Mouse (Mus musculus): ENCODE measurements around the gene Anapc11.

Gene Anapc11

DNA sequence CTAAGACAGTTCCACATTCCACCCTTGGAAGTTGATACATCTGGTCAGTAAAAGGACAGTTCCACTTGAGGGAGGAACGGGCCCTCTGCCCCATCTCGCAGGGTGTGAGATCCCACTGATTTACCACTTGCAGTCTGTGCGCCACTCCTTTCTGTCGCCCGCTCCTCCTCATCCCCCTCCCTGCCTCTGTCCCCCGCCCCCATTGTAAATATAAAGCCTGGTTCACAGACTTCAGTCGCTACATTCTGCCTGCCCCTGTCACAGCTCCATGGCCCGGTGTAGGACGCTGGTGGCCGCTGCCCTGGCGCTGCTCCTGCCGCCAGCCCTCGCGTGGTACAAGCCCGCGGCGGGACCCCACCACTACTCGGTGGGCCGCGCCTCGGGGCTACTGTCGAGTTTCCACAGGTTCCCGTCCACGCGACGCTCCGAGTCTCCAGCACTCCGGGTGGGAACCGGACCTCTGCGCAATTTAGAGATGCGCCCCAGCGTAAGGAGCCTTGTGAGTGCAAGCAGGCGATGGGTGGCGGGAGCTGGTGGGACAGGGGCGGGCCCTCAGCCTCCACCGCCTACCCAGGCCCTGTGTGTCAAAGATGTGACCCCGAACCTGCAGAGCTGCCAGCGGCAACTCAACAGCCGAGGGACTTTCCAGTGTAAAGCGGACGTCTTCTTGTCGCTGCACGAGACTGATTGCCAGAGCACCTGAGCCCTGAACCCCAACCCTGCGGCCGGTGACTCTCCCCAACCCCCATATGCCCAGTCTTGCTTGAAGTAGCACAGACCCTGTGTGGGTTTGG lies 10.2 kb downstream of the Anapc11 start, which contains the start of gene Npb:
Npb (plus strand) TSS at position 237 of the 794 bp plus-strand sequence.
- peak; percentile 21 for DNase-seq

DNA sequence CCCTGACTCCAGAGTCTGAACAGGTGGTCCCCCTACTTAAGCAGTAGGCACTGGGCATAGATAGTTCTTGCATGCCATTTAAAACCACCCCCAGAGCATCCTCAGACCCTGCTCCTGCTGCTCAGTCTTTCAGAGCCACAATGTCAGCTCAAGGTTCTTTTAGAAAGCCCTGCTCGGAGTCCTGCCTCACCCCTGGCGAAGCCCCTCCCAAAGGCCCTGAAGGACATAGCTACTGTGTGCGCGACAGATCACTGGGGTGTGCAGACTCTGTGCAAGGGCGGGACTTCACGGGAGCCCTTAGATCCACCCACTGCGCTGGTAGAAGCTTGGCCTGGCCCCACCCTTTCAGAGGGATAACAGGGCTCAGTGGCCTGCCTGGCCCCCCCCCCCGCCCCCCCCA lies 11.0 kb downstream of the Anapc11 start:
- DNase-seq = peak; percentile 14

DNA sequence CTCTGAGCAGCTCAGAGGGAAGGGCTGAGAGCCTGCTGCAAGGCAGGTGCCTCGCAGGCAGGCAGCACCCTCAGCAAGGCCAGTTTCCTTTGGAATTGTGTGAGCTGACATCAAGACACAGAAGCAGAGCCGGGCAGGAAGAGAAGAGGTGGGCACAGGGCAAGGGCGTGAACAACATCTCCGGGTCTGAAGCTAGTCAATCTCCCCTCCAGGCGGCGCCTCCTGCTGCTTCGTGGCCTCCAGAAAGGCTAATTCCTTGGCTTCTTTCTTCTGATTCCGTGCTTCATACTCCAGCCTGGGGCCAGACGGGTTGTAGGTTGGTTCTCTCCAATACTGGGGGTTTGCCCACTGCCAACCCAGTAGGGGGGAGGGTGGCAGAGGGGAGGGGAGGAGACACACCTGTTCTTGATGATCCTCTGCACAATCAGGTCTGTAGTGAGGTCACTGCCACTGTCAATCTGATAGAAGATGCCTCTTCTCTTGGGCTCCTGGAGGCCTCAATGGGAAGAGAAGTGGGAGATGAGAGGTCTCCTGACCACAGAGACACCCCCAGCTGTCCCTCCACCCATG lies 12.3 kb downstream of the Anapc11 start:
- no peak for DNase-seq

DNA sequence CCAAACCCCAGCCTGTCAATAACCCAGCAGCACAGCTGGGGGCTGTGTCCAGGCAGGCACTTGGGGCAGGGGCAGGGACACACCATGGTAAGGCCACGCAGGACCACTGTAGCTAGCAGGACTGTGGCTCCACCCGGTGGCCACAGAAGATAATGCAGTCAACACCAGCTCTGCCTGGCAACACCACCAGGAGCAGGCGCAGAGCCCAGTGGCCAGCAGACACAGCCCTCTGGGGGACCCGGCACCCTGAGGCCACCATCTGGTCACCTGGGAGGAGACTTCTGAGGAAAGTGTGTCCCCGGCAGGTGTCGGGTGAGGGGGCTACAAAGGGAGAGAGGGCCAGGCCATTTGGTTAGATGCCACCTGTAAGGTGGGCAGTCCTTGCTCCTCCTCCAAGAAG lies 14.5 kb downstream of the Anapc11 start:
- peak; percentile 78 for DNase-seq

DNA sequence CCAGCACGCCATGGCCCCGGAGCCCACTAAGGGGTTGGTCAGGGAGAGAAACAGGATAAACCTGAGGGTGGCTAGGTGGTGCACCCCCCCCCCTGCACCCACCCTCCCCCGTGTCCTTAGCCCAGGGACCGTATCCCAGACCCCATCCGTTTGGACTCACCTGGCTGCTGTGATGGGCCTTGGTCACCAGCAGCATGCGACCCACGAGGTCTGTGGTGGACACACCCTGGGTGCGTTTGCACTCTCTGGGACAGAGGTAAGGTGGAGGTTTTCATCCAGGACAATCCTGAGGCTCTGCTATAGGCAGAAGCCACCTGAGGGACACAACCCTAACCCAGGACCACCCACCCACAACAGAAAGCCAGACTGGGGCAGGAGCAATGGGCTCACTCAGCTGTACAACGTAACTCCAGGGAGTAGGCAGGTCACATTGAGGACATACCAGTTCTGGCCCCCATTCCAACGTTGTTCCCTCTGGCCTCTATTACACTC lies 15.3 kb downstream of the Anapc11 start:
- no peak for DNase-seq

DNA sequence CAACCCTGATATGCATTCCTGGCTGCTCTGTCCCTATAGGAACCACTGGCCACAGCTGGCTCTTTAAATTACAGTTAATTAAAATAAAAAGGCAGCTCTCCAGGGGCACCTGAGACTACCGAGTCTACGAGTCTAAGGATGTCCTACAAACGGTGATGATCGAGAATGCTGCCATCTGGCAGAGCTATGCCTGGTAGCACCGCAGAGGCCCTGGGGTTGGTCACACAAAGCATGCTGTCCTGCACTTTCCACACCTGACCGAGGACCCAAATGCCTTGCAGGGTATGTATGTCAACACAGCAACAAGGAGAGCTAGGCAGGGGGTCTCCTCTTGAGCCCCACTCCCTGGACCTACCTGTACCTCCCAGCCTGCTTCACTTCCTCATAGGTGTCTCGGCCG lies 15.8 kb downstream of the Anapc11 start:
- DNase-seq = no peak

DNA sequence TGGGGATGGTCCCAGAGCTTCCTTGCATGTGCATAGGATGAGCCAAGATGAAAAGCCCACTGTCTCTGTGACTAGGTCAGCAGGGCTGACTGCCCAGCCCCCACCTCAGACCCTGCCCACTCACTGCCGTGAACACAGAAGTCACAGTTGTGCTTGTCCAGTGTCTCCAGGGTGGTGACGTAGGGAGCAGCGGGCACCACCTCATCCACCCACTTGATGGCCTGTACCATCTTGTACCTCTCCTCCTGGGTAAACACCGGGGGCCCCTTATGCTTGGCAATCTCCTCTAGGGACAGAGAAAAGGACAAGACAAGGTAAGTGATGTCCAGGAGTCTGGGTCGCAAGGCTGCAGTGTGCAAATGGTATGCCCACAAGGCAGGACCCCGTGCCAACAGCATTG lies 16.9 kb downstream of the Anapc11 start:
- no peak for DNase-seq

DNA sequence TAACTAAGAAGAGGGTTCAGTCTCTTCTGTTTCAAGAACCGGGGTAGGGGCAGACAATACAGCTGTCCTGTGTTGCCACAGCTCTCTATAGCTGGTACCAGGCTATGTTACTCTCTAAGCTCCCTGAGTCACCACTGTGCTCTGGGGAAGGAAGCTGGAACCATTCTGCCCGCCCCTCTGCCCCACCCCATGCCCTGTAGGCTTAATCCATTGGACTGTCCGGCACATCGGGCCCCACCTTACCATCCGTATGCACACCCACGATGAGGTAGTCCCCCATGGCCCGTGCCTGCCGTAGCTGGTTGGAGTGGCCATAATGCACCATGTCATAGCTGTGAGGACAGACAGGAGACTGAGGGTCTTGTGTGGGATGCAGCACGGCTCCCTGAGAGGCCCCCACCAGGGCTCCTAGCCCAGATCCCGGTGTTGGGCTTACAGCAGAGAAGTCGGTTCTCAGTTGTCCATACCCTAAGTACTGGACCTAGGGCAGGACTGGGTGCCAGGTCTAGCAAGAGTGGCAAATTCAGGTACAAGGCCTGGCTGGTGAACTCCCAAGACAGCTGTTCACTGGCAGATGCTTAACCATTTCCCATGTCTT lies 17.5 kb downstream of the Anapc11 start:
- no peak for DNase-seq

DNA sequence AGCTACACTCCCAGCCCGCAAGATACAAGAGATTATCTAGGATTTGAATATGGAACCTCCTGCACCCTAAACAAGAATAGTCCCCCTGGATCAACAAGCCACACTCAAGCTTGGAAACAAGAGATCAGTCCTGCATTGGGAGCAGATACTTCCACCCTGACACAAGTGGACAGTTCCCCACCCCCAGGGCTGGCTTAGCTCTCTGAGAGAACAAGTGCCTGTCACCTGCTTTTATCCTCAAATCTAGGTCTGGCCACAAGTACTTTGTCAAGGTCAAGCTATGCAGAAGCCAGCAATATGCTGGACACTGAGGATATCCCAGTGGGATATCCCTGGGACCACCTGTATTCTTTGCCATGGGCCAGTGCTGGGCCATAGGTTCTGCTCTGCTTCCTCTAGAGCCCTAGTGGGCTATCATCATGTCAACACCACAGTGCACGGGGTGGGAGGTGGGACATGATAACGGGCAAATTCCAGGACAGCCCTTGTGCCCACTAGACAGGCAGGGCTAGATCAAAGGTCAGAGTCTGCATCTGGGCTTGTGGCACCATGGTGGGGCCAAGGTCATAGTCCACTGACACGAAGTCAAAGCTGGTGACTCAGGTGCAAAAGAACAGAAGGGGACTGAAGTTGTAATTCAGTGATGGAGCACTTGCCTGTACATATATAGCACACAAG lies 18.5 kb downstream of the Anapc11 start:
- peak; percentile 12 for DNase-seq

DNA sequence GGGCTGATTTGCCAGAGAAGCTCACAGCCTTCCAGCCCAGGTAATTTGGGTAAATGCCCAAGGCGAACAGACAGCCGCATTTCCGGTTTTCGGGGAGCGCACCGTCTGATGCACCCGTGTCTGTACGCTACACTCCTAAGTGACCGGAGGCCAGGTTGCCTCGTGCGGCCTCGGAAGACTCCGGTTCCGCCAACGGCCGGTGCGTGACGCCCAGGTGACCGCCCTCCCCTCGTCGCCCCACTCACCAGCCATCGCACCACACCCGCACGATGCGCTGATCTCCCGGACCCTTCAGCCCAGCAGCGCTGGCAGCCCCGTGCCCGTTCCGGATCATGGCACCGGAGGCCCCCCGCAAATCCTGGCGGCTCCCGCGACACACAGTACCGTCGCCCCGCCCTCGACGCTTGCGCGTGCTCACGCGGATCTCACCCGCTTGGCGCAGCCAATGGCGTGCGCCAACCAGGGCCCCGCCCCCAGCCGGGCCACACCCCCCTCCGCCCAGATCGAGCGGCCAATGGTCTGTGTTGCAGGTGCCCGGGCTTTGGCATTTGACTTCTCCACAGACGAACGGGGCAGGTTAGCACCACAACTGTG lies 19.4 kb downstream of the Anapc11 start, which contains the start of gene Pcyt2:
Pcyt2 (minus strand) TSS at position 418 of the 594 bp plus-strand sequence.
- peak; percentile 94 for DNase-seq

DNA sequence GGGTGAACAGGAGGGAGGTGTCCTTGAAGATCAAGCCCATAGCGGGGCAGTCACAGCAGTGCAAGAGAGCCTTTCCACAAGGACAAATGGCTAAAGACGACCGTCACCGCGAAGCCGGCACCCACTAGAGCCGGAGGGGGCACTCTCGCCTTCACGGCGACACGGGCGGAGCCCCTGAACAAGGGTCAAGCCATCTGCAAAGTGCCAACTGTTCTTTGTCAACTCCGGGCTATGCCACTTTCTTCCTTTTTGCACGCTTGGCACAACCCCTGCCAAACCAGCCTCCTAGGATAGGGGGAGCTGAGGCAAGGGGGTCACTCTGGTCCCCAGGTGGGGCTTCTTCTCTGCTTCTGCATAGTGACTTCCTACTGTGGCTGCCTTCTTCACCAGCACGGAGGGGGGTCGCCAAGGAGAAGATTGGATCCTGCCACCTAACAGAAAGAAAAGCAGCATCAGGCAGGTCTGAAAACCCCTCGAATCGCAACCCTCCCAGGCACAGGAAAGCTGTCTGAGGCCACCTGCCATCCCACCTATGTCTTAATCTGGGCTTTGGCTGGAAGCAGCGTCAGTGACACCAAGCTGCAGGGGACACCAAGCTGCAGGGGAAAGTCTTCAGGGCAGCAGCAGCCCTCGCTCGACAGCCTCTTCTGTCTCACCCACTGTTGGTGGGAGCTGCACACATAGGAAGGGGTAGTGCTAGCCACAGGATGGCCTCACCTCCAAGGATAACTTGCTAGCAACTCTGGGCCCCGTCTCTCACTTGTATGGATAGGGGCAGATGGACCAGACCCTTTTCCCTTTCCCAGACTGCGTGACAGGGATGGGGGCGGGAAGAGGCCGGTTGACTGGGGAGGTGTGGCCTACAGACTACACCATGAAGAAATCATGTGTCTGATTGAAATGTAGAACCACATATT lies 20.7 kb downstream of the Anapc11 start:
- DNase-seq = no peak

DNA sequence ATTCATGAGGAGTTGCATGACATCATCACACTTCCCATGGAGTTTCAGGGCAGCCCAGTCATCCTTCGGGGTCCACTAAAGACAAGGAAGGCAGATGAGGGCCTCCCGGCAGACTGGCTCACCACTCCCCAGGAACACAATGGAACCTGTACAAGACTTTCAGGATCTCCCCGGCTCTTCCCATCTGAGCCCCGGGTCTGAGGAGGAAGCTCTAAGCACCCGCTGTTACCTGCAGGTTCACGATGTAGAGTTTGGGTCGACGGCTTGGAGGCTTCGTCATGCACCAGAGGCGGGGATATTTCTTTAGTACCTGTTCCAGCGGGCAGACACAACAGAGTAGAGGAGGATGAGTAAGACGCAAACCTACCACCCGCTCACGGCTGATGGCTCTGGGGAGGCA lies 22.0 kb downstream of the Anapc11 start:
- DNase-seq = no peak

DNA sequence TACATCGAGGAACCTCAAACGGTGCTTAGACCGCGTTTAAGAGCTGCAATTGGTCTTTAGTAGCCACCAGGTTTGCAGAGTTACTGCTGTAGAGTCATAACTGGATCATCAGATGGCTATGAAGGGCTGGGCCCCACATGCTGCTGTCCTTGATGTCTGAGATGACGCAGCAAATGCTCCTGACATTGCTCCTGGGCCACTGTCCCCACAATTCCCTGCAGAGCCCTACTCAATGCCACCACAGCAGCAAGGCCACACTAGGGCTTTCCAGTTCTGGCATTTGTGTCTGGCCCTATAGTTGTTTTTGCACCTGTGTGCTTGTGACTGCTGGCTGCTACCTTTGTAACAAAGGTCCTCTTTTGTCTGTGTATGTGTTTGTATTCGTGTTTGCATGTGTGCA lies 24.6 kb downstream of the Anapc11 start:
- no peak for DNase-seq

DNA sequence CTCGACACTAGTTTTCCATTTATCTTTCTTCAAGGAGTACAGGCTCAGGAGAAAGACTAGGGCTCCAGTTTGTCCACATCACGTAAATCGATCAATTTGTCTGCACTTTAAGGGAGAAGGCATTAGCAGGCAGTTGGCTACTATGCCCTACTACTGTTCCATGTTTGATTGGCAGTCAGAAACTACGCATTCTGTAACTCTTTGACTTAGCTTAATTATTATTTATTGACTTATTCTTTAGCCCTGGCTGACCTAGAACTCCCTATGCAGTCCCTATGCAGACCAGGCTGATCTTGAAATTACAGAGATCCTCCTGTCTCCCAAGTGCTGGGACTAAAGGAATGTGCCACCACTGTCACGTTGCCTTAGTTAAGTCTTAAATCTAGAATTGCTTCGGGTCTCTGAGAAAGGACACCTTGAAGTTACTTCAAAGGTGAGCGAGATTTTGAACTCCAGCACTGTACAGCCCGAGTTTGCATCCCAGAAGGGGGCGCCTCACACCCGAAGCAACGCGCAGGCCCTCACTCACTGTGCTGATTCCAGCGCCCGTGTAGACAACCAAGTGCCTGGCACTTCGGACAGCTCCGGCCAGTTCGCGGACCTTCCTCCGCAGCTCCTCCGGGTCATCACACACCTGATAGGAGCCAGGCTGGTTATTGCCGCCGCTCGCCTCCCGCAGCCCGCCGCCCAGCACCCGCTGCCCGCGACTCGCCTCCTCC lies 25.9 kb downstream of the Anapc11 start:
- DNase-seq = peak; percentile 56

DNA sequence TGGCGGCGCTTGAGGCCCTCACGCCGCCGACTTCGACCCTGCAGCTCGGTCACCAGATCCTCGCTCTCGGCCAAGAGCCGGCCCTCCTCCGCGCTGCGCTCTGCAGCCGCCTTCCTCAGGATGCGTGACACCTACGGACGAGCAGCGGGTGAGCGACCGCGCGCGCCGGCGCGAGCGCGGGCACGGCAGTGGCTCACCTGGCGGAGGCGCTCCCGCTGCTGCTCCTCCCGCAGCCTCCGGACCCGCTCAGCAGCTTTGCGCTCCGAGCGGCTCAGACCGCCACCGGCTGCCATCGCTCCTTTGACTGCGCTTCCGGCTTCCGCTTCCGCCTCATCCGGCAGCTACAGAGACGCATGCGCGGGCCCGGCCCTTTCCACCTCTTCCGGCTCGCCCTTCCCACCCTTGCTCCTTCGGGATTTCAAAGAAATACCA lies 26.5 kb downstream of the Anapc11 start:
- DNase-seq = peak; percentile 92

DNA sequence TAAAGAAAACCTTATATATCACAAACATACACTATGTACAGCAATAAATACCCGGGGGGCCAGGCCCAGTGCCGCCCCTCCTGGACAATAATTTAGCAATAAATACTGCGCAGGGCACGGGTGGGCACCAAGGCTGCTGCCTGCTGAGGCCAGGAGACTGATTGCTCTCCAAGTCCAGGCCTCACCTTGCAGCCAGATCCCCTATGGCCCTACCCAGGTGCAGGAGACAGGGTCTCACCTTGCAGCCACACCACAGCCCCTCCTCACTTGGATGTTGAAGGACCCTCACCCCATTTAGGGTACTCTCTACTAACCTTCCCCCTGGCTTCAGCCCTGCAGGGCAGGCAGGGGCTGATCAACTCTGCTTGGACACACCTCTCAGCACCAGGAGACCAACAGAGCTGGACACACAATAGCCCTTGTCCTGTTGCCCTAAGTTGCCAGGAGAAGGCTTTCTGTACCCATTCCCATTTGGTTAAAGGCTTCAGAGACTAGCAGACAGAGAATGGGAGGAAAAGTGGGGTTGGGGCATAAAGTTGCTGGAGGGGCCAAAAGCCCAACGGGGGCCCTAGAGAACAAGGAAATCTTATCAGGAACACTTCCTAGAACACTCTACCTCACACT lies 27.0 kb downstream of the Anapc11 start, which contains the start of gene Sirt7:
Sirt7 (minus strand) TSS at position 89 of the 624 bp plus-strand sequence.
- no peak for DNase-seq

DNA sequence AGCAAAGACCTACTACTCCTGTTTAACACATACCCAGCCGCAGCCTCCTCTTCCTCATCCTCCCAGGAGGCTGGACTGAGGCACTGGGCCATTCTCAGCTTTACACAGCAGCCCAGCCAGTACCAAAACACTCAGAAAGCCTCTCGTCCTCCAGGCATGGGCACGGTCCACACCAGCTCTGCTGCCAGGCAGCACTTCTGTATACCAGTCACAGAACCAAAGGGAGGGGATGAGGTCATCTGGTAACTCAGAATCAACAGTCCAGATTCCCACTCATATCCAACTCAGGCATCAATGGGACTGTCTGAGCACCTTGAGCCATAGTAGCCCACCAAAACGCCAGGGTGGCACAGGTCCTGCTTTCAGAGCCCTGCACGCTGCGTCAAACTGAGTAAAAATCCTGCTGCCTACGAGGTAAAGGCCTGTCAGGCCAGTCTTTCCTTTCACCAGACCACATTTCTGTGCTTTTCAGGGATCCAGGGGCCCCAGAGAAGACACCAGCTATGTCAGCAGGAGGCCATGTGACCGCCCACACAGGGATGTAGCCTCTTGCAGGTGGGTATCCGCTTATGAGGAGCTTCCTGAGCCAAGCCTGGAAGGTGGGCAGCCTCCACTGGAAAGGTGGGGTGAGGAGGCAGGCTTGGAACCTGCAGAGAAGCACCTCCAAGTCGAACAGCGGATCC lies 28.7 kb downstream of the Anapc11 start:
- DNase-seq = no peak

DNA sequence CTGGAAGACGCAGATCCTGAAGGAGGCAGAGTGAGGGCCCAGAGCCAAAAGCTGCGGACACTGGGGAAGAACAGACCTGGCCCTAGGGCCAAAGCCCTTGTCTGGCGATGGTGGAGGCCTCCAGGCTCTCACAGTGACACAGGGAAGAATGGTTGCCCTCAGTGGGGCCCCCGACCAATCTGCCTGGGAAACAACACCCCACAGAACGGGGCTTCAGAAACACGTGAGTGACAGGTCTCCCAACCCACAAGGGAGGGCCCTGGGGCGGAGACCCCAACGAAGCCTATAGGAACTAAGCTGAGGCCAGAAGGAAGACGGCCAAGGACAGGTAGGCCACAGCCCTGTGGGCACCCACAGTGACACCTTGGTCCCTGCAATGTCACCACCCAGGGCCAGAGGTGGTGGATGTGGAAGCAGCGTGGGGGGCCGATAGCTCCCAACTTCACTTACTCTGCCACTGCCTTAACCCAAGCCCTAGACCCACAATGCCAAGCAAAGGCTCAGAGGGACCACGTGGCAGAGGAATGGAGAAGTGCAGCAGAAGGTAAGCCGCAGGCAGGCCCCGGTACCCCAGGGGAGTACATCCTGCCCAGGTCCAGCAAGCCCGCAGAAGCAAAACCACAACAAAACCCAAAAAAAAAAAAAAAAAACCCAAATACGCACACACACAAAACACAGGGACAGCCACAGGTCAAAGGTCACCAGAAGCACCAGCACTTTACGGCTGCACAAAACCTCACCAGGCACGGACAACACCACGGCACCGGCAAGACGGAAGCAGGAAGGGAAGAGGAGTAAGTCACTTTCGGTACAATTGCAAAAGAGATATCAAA lies 29.5 kb downstream of the Anapc11 start:
- no peak for DNase-seq
